Mouse (Mus musculus) embryonic facial prominence, embryonic 15.5 days (tissue): ENCODE measurements around the gene Cend1. TPM values are rescaled to one million over a fixed set of nuclear protein-coding genes. Genes with fewer than 3 reads are reported as not detected.
"Not testable (repeated sequence)": the region's sequence is repeated elsewhere in the genome, so short reads cannot be mapped to it uniquely, and the experiment has no call there.

ENCODE experiments used
- ATAC-seq: fragments of 200-750 bp; cut with Nextera tagmentation; 2 replicates; pipeline ENCODE4 v1.8.0; 2017; ENCODE audit warnings: low read depth, moderate TSS enrichment; ENCODE audit not compliant: insufficient number of reproducible peaks, low FRiP score, low TSS enrichment
- H3K27ac ChIP-seq: fragments of 300-500 bp; sonication (generic); replicated peaks from 2 replicates; pipeline ENCODE4 v1.5.1; 2015; ENCODE audit warnings: mild to moderate bottlenecking, inconsistent platforms
- H3K27me3 ChIP-seq: fragments of 300-500 bp; sonication (generic); 2 replicates; pipeline ENCODE4 v1.6.1; 2015; ENCODE audit warnings: inconsistent platforms
- H3K36me3 ChIP-seq: fragments of 300-500 bp; sonication (generic); 2 replicates; pipeline ENCODE4 v1.6.1; 2015; ENCODE audit warnings: mild to moderate bottlenecking, inconsistent platforms
- H3K4me1 ChIP-seq: fragments of 300-500 bp; sonication (generic); 2 replicates; pipeline ENCODE4 v1.6.1; 2015; ENCODE audit warnings: inconsistent platforms
- H3K4me2 ChIP-seq: fragments of 300-500 bp; sonication (generic); replicated peaks from 2 replicates; pipeline ENCODE4 v1.6.1; 2015; ENCODE audit warnings: mild to moderate bottlenecking, inconsistent platforms
- H3K4me3 ChIP-seq: fragments of 300-500 bp; sonication (generic); replicated peaks from 2 replicates; pipeline ENCODE4 v1.5.1; 2015; ENCODE audit warnings: mild to moderate bottlenecking, inconsistent platforms
- H3K9ac ChIP-seq: fragments of 300-500 bp; sonication (generic); 2 replicates; pipeline ENCODE4 v1.6.1; 2015; ENCODE audit warnings: inconsistent platforms
- H3K9me3 ChIP-seq: fragments of 300-500 bp; sonication (generic); replicated peaks from 2 replicates; pipeline ENCODE4 v1.6.1; 2016; ENCODE audit warnings: inconsistent platforms
- WGBS: fragments of 180-500 bp; shearing (Covaris S2); methylation state at CpG from one replicate; pipeline ENCODE4 v1.1.7; 2015; 5-methylcytosine and 5-hydroxymethylcytosine counted together
- polyA plus RNA-seq: library from polyadenylated mRNA; unstranded; fragments of >200 nt; fragmentation: Nextera tagmentation; extraction: Ambion mirVana; gene quantifications from 2 replicates; pipeline ENCODE4 v1.2.1, GENCODE M21; 2015

The Cend1 gene
- polyA plus RNA-seq, 1 experiment from 2014 or later = 5.3 TPM

GRCm38 (mm10) chr7:141456739-141457138 lies 27.4 kb upstream of the Cend1 start:
- Histone ChIP-seq H3K9me3 (no peaks in the 10 kb centered on the region), H3K4me3 (no peak overlapping the region), H3K36me3 (peaks cover 13% of the 10 kb centered on the region), H3K27me3 (peaks cover 31% of the 10 kb centered on the region), H3K9ac (no peak overlapping the region), H3K27ac (no peak overlapping the region), H3K4me1 (peaks cover 21% of the 10 kb centered on the region), H3K4me2 (no peak overlapping the region)
- WGBS = 85% methylated on average over 6 of the region's 6 CpGs
- no peak for ATAC-seq

- Histone ChIP-seq H3K4me1 (peaks cover 17% of the 10 kb centered on the region), H3K4me2 (peak overlapping the region; percentile 98), H3K27me3 (peaks cover 22% of the 10 kb centered on the region), H3K36me3 (peaks cover 23% of the 10 kb centered on the region), H3K27ac (peak overlapping the region; percentile 51), H3K9me3 (no peaks in the 10 kb centered on the region), H3K4me3 (peak overlapping the region; percentile 67), H3K9ac (peak overlapping the region; percentile 54)
- no peak for ATAC-seq
- WGBS = 4% methylated on average over 23 of the region's 23 CpGs
Observed at GRCm38 (mm10) chr7:141455610-141456314, 26.5 kb upstream of the Cend1 start.

- 0% methylated on average over 44 of the region's 45 CpGs for WGBS
- H3K4me2 ChIP-seq = peak within 1 kb of the TSS; percentile 98
- peak within 1 kb of the TSS; percentile 54 for H3K9ac ChIP-seq
- H3K36me3 ChIP-seq = peaks cover 30% of the 10 kb centered on the region
- peaks cover 15% of the 10 kb centered on the region for H3K27me3 ChIP-seq
- peak; percentile 83 for ATAC-seq
- H3K27ac ChIP-seq = peak within 1 kb of the TSS; percentile 51
- H3K9me3 ChIP-seq = no peaks in the 10 kb centered on the region
- peaks cover 17% of the 10 kb centered on the region for H3K4me1 ChIP-seq
- H3K4me3 ChIP-seq = peak within 1 kb of the TSS; percentile 67
Observed at GRCm38 (mm10) chr7:141454967-141455551, 25.8 kb upstream of the Cend1 start, which contains the start of gene Pnpla2. Gene Pnpla2 (plus strand): TSS chr7:141455198.

GRCm38 (mm10) chr7:141453636-141454035 lies 24.3 kb upstream of the Cend1 start:
- no peak overlapping the region for H3K4me3 ChIP-seq
- H3K27me3 ChIP-seq = peaks cover under 1% of the 10 kb centered on the region; the same call in 1 of the 2 replicates
- H3K4me2 ChIP-seq = no peak overlapping the region
- 79% methylated on average over 2 of the region's 2 CpGs for WGBS
- H3K9me3 ChIP-seq = no peaks in the 10 kb centered on the region
- peaks cover 37% of the 10 kb centered on the region for H3K36me3 ChIP-seq
- H3K9ac ChIP-seq = no peak overlapping the region
- no peak overlapping the region for H3K27ac ChIP-seq
- H3K4me1 ChIP-seq = peaks cover 21% of the 10 kb centered on the region
- no peak for ATAC-seq

GRCm38 (mm10) chr7:141451928-141452327 lies 22.6 kb upstream of the Cend1 start:
- Histone ChIP-seq H3K9ac (no peak overlapping the region), H3K27ac (no peak overlapping the region), H3K4me3 (no peak overlapping the region), H3K27me3 (no peaks in the 10 kb centered on the region), H3K36me3 (peaks cover 39% of the 10 kb centered on the region), H3K4me1 (peaks cover 26% of the 10 kb centered on the region), H3K9me3 (no peaks in the 10 kb centered on the region), H3K4me2 (no peak overlapping the region)
- no peak for ATAC-seq

GRCm38 (mm10) chr7:141447110-141447991 lies 18.1 kb upstream of the Cend1 start, which contains the start of gene Rplp2:
Gene Rplp2 (plus strand): TSS chr7:141447370.
- WGBS = under 1% methylated on average over 63 of the region's 63 CpGs
- peak within 1 kb of the TSS; percentile 97 for H3K9ac ChIP-seq
- peak; percentile 91 for ATAC-seq

GRCm38 (mm10) chr7:141446374-141446773 lies 17.1 kb upstream of the Cend1 start:
- peaks cover 42% of the 10 kb centered on the region for H3K4me1 ChIP-seq
- H3K27ac ChIP-seq, H3K27me3 ChIP-seq, H3K9ac ChIP-seq, H3K4me2 ChIP-seq, ATAC-seq, H3K4me3 ChIP-seq, H3K9me3 ChIP-seq: not testable (repeated sequence)
- WGBS = 79% methylated on average over 3 of the region's 3 CpGs
- H3K36me3 ChIP-seq = peaks cover 31% of the 10 kb centered on the region

More at GRCm38 (mm10) chr7:141447110-141447991, 18.1 kb upstream of the Cend1 start, which contains the start of gene Rplp2:
- peaks cover 34% of the 10 kb centered on the region for H3K4me1 ChIP-seq
- peak within 1 kb of the TSS; percentile 59 for H3K4me2 ChIP-seq
- H3K4me3 ChIP-seq = peak within 1 kb of the TSS; percentile 91
- no peaks in the 10 kb centered on the region for H3K9me3 ChIP-seq
- no peaks in the 10 kb centered on the region for H3K27me3 ChIP-seq
- H3K27ac ChIP-seq = peak within 1 kb of the TSS; percentile 94
- H3K36me3 ChIP-seq = peaks cover 38% of the 10 kb centered on the region

GRCm38 (mm10) chr7:141443828-141444237 lies 14.5 kb upstream of the Cend1 start, which contains the start of gene Pidd1:
Gene Pidd1 (minus strand): TSS chr7:141444025.
- H3K9me3 ChIP-seq = no peaks in the 10 kb centered on the region
- no peaks in the 10 kb centered on the region for H3K27me3 ChIP-seq
- ATAC-seq = 0 out of 2 replicates have a peak, but pooled peaks have one; percentile 63
- peak within 1 kb of the TSS; percentile 58 for H3K27ac ChIP-seq
- H3K4me3 ChIP-seq = peak within 1 kb of the TSS; percentile 52
- H3K36me3 ChIP-seq = peaks cover 26% of the 10 kb centered on the region
- H3K4me2 ChIP-seq = peak within 1 kb of the TSS; percentile 84
- under 1% methylated on average over 25 of the region's 25 CpGs for WGBS
- H3K4me1 ChIP-seq = peaks cover 49% of the 10 kb centered on the region
- H3K9ac ChIP-seq = peak within 1 kb of the TSS; percentile 51

GRCm38 (mm10) chr7:141443081-141443821 lies 14.0 kb upstream of the Cend1 start:
- Histone ChIP-seq H3K9ac (peak overlapping the region; percentile 51), H3K27me3 (no peaks in the 10 kb centered on the region), H3K27ac (peak overlapping the region; percentile 58; the same call in 1 of the 2 replicates), H3K4me3 (peak overlapping the region; percentile 52), H3K9me3 (no peaks in the 10 kb centered on the region), H3K4me2 (peak overlapping the region; percentile 84), H3K36me3 (peaks cover 23% of the 10 kb centered on the region), H3K4me1 (peaks cover 43% of the 10 kb centered on the region)
- no peak for ATAC-seq
- 15% methylated on average over 12 of the region's 12 CpGs for WGBS

- H3K4me3 ChIP-seq = peak overlapping the region; percentile 52; the same call in 1 of the 2 replicates
- H3K9me3 ChIP-seq = no peaks in the 10 kb centered on the region
- 88% methylated on average over 13 of the region's 13 CpGs for WGBS
- no peak overlapping the region for H3K9ac ChIP-seq
- H3K4me2 ChIP-seq = peak overlapping the region; percentile 84
- no peak overlapping the region for H3K27ac ChIP-seq
- ATAC-seq = no peak
- peaks cover 51% of the 10 kb centered on the region for H3K4me1 ChIP-seq
- H3K27me3 ChIP-seq = no peaks in the 10 kb centered on the region
- peaks cover 23% of the 10 kb centered on the region for H3K36me3 ChIP-seq
Observed at GRCm38 (mm10) chr7:141442199-141442598, 12.9 kb upstream of the Cend1 start.
